Mouse (Mus musculus) hindbrain, embryonic 11.5 days (tissue): ENCODE measurements at regions not wholly inside any gene's neighbourhood (a gene's known extent, or its start where the extent isn't known, plus 50 kb on each side); places are given as distances from the start of the nearest gene placed in this dataset.

Experiments used
- ATAC-seq: fragments of 200-750 bp; cut with Nextera tagmentation; 2 replicates; pipeline ENCODE4 v1.8.0; 2017; ENCODE audit warnings: mild to moderate bottlenecking, moderate TSS enrichment, moderate library complexity; ENCODE audit not compliant: low FRiP score
- DNase-seq: peaks from one replicate; pipeline ENCODE4 v3.0.0-alpha.2; 2015; ENCODE audit warnings: low spot score
- H3K27ac ChIP-seq: fragments of 300-500 bp; sonication (generic); 2 replicates; pipeline ENCODE4 v1.5.1; 2014; ENCODE audit warnings: mild to moderate bottlenecking, low read depth, low read length
- H3K27me3 ChIP-seq: fragments of 300-500 bp; sonication (generic); 2 replicates; pipeline ENCODE4 v1.6.1; 2014; ENCODE audit warnings: mild to moderate bottlenecking, low read length, moderate library complexity, mixed read lengths; ENCODE audit not compliant: control insufficient read depth, insufficient read depth
- H3K36me3 ChIP-seq: fragments of 300-500 bp; sonication (generic); 2 replicates; pipeline ENCODE4 v1.6.1; 2014; ENCODE audit warnings: mild to moderate bottlenecking, low read length, moderate library complexity, mixed read lengths; ENCODE audit not compliant: control insufficient read depth, insufficient read depth
- H3K4me1 ChIP-seq: fragments of 300-500 bp; sonication (generic); replicated peaks from 2 replicates; pipeline ENCODE4 v1.6.1; 2014; ENCODE audit warnings: low read length, mixed read lengths; ENCODE audit not compliant: control insufficient read depth, insufficient read depth
- H3K4me2 ChIP-seq: fragments of 300-500 bp; sonication (generic); replicated peaks from 2 replicates; pipeline ENCODE4 v1.6.1; 2014; ENCODE audit warnings: mild to moderate bottlenecking, low read depth, low read length
- H3K4me3 ChIP-seq: fragments of 300-500 bp; sonication (generic); 2 replicates; pipeline ENCODE4 v1.5.1; 2014; ENCODE audit warnings: low read depth, low read length
- H3K9ac ChIP-seq: fragments of 300-500 bp; sonication (generic); 2 replicates; pipeline ENCODE4 v1.6.1; 2014; ENCODE audit warnings: low read depth, low read length
- H3K9me3 ChIP-seq: fragments of 300-500 bp; sonication (generic); 2 replicates; pipeline ENCODE4 v1.6.1; 2016; ENCODE audit warnings: low read length; ENCODE audit not compliant: control insufficient read depth
- WGBS: fragments of 180-500 bp; shearing (Covaris S2); extraction: QIAGEN DNeasy Blood & Tissue Kit; methylation state at CpG from one replicate; pipeline ENCODE4 v1.1.7; 2014; 5-methylcytosine and 5-hydroxymethylcytosine counted together

- H3K36me3 ChIP-seq, result no peaks in the 10 kb centered on the region
- 74% methylated on average over 5 of the region's 5 CpGs for WGBS
- DNase-seq (no peak), ATAC-seq (no peak)
- H3K4me3 ChIP-seq, result no peak overlapping the region
- no peak overlapping the region for H3K27ac ChIP-seq
- no peaks in the 10 kb centered on the region for H3K27me3 ChIP-seq
- H3K4me2 ChIP-seq, result no peak overlapping the region
- no peaks in the 10 kb centered on the region for H3K9me3 ChIP-seq
- no peaks in the 10 kb centered on the region for H3K4me1 ChIP-seq
- H3K9ac ChIP-seq, result no peak overlapping the region
These were observed 100.2 kb upstream of the Mpp6 start for GRCm38 (mm10) chr6:50009856-50010255.

GRCm38 (mm10) chr6:50011071-50011470 is 99.0 kb upstream of the Mpp6 start:
- DNase-seq (no peak), ATAC-seq (no peak)
- Histone ChIP-seq H3K4me2 (no peak overlapping the region), H3K4me1 (no peaks in the 10 kb centered on the region), H3K9me3 (no peaks in the 10 kb centered on the region), H3K36me3 (no peaks in the 10 kb centered on the region), H3K4me3 (no peak overlapping the region), H3K9ac (no peak overlapping the region), H3K27ac (no peak overlapping the region), H3K27me3 (no peaks in the 10 kb centered on the region)
- WGBS, result 83% methylated on average over 12 of the region's 12 CpGs

GRCm38 (mm10) chr6:50011746-50012453 is 98.1 kb upstream of the Mpp6 start:
- Histone ChIP-seq H3K27me3 (no peaks in the 10 kb centered on the region), H3K27ac (no peak overlapping the region), H3K4me3 (no peak overlapping the region), H3K4me1 (no peaks in the 10 kb centered on the region), H3K9me3 (no peaks in the 10 kb centered on the region), H3K36me3 (no peaks in the 10 kb centered on the region), H3K9ac (0 out of 2 replicates have a peak overlapping the region, but pooled peaks have one; percentile 12), H3K4me2 (no peak overlapping the region)
- DNase-seq (no peak), ATAC-seq (no peak)
- 55% methylated on average over 5 of the region's 5 CpGs for WGBS

GRCm38 (mm10) chr6:50013067-50013466 is 97.0 kb upstream of the Mpp6 start:
- H3K4me2 ChIP-seq, result no peak overlapping the region
- no peak for ATAC-seq
- 82% methylated on average over 5 of the region's 5 CpGs for WGBS
- H3K9me3 ChIP-seq, result no peaks in the 10 kb centered on the region
- H3K36me3 ChIP-seq, result no peaks in the 10 kb centered on the region
- H3K4me1 ChIP-seq, result no peaks in the 10 kb centered on the region
- H3K9ac ChIP-seq, result no peak overlapping the region
- no peak for DNase-seq
- no peaks in the 10 kb centered on the region for H3K27me3 ChIP-seq
- no peak overlapping the region for H3K27ac ChIP-seq
- H3K4me3 ChIP-seq, result no peak overlapping the region

GRCm38 (mm10) chr6:50013842-50014241 is 96.2 kb upstream of the Mpp6 start:
- ATAC-seq (no peak), DNase-seq (no peak)
- no peak overlapping the region for H3K4me2 ChIP-seq
- no peak overlapping the region for H3K9ac ChIP-seq
- no peak overlapping the region for H3K4me3 ChIP-seq
- H3K9me3 ChIP-seq, result no peaks in the 10 kb centered on the region
- no peaks in the 10 kb centered on the region for H3K36me3 ChIP-seq
- 79% methylated on average over 7 of the region's 7 CpGs for WGBS
- H3K4me1 ChIP-seq, result no peaks in the 10 kb centered on the region
- H3K27ac ChIP-seq, result no peak overlapping the region
- H3K27me3 ChIP-seq, result no peaks in the 10 kb centered on the region

GRCm38 (mm10) chr6:50027981-50028380 is 82.1 kb upstream of the Mpp6 start:
- no peak for ATAC-seq
- 90% methylated on average over 6 of the region's 6 CpGs for WGBS
- no peaks in the 10 kb centered on the region for H3K9me3 ChIP-seq
- H3K4me3 ChIP-seq, result no peak overlapping the region
- H3K9ac ChIP-seq, result no peak overlapping the region
- H3K4me2 ChIP-seq, result no peak overlapping the region
- no peaks in the 10 kb centered on the region for H3K27me3 ChIP-seq
- H3K36me3 ChIP-seq, result no peaks in the 10 kb centered on the region
- no peak overlapping the region for H3K27ac ChIP-seq
- DNase-seq, result no peak
- H3K4me1 ChIP-seq, result no peaks in the 10 kb centered on the region

GRCm38 (mm10) chr6:50029895-50030515 is 80.0 kb upstream of the Mpp6 start:
- no peak for DNase-seq
- Histone ChIP-seq H3K27ac (no peak overlapping the region), H3K4me3 (no peak overlapping the region), H3K4me1 (no peaks in the 10 kb centered on the region), H3K27me3 (no peaks in the 10 kb centered on the region), H3K9me3 (no peaks in the 10 kb centered on the region), H3K36me3 (no peaks in the 10 kb centered on the region), H3K4me2 (no peak overlapping the region), H3K9ac (no peak overlapping the region)
- no peak for ATAC-seq
- 72% methylated on average over 10 of the region's 10 CpGs for WGBS

GRCm38 (mm10) chr6:50031356-50031755 is 78.7 kb upstream of the Mpp6 start:
- Histone ChIP-seq H3K27ac (no peak overlapping the region), H3K27me3 (no peaks in the 10 kb centered on the region), H3K36me3 (no peaks in the 10 kb centered on the region), H3K4me3 (no peak overlapping the region), H3K4me2 (no peak overlapping the region), H3K9me3 (no peaks in the 10 kb centered on the region), H3K9ac (no peak overlapping the region), H3K4me1 (no peaks in the 10 kb centered on the region)
- no peak for DNase-seq
- WGBS, result 71% methylated on average over 5 of the region's 5 CpGs
- ATAC-seq, result no peak
